Mouse (Mus musculus) CH12F3 (cell line): Measurements from ENCODE around the gene Pbx4.

Experiments used
- in situ Hi-C: fragments of 300-500 bp; cut with MboI; formaldehyde crosslinking; loops from 2 replicates; pipeline ENCODE4 v1.14.3; 2020; ENCODE audit warnings: low sequenced_read_pairs

Gene Pbx4

DNA sequence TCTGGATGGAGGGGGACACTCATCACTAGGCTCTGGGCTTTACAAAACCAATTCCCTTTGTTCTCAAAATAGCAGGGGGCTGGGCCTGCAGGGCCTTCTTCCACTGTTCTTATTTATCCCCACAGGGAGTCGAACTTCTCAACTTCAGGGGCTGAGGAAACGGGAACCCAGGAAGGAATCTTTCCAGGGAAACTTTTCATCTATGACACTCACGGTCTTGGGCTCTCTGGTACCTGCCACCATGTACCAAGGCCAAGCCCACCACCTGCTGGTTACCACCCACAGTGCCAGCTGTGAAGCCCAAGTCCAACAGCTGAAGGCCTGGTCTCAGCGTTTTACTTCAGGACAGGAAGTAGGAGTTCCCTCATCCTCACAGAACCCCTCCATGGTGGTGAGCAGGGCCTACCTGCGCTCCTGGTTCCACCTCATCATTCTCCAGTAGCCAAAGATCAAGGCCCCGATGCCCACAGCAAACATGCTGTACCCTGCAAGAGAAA, 62.6 kb downstream of the Pbx4 start:
- in situ Hi-C loops: no loop called here

DNA sequence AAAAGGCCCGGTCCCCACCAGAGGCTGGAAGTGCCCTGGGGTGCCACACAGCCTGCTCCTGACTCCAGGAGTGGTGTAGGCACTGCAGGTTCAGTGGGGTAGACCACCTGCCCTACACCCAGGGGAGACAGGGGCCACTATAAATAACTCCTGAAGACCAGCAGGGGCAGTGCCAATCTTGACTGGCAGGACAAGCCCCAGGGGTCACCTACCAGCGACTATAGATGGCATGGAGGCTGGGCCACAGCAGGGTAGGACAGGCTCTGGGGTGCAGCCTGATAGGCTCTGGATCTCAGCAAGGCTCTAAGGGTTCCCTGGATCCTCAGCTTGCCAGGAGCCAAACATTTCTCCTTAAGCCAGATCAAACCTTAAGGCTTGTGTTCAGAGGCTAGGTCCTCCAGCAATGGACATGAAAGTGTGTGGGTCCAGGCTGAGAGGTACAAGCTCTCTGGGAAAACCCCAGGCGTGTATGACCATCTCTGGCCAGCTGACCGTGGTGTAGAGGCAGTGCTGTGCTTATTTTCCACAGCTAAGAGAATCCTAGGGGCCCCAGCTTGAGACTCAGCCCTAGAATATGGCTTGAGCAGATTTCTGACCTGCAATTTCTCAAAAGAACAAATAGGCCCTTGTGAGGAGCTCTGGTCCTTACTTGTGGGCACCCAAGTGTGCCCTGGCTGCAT, 63.6 kb downstream of the Pbx4 start:
- in situ Hi-C loops: no loop called here

DNA sequence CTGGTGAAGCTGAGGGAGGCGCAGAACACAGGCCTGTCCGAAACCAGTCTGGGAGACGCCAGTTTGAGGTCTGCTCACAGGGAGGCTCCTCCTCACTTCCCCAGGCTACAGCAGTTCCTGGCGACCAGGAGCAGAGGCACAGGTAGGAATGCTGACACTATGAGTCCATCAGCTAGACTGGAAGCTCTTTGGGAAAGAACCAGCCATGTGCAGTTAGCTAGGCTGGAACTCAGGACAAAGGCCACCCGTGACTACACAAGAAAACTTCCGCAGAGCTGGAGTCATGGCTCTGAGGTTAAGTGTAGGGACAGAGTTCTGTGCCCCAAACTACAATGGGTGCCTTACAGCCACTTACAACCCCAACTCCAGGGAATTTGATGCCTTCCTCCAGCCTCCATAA, 65.6 kb downstream of the Pbx4 start:
- in situ Hi-C loops: no loop called here

DNA sequence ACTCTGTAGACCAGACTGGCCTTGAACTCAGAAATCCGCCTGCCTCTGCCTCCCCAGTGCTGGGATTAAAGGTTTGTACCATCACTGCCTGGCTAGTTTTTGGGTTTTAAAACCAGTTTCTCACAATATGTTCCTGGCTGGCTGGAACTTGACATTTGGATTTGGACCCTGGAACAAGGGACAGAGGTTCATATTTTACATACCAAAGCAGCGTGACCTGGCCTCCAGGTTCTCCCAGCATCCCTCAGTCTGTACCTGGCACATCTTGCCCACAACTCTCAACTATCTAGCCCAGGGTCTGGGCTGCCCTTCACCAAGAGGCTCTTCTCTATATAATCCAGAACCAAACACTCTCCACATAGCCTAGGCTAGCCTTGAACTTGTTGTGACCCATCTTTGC, 67.6 kb downstream of the Pbx4 start:
- in situ Hi-C loops: no loop called here

DNA sequence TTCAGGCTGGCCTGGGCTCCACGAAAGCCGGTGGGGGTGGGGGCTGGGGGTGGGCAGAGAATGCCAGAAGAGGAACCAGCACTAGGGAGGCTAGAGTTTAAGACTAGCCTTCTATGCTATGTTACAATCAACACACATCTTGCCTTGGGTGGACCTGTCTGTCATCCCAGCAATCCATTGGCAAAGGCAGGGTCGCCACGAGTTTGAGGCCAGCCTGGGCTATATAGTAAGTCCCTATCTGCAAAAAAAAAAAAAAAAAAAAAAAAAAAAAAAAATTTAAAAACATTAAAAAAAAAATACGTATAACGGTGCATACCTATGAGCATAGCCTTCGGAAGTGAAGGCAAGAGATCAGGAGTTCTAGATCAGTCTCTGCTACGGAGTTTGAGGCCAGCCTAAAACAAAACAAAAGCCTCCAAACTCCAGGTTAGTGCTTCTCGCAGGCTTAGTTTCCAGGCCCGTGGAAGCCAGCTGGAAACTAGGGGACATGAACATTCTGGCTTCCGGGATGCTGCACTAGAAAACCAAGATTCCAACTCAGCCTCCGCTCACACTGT, 68.7 kb downstream of the Pbx4 start:
- in situ Hi-C loops: no loop called here

DNA sequence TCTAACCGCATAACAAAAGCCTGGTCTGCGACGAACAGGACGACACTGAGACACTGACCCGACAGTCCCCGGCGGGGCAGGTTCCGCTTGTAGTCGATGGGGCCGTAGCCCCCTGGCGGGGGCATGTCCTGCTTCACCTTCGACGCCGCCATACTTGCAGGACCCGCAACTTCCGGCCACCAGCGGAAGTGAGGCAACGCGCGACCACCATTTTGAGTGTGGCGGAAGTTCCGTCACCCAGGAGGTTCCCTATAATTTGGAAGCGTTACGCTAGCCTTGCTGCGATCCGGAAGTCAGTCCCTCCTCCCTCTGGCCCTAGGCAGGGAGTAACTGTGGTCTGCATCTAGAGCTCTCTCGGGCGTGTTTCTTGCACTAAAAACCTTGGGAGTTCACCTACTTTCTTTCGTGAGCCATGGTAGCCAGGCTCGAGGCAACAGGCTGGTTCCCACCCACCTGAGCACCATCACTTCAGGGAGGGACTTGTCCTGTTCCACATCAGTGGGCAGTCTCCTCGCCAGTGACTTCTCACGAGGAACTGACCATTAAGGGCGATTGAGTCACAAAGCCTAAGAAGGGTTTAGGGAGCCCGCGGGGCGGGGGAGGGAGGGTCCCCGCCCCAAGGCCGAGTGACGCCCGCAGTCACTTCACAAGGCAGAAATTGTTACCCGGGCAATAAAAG, 69.3 kb downstream of the Pbx4 start:
- in situ Hi-C loops: no loop called here

DNA sequence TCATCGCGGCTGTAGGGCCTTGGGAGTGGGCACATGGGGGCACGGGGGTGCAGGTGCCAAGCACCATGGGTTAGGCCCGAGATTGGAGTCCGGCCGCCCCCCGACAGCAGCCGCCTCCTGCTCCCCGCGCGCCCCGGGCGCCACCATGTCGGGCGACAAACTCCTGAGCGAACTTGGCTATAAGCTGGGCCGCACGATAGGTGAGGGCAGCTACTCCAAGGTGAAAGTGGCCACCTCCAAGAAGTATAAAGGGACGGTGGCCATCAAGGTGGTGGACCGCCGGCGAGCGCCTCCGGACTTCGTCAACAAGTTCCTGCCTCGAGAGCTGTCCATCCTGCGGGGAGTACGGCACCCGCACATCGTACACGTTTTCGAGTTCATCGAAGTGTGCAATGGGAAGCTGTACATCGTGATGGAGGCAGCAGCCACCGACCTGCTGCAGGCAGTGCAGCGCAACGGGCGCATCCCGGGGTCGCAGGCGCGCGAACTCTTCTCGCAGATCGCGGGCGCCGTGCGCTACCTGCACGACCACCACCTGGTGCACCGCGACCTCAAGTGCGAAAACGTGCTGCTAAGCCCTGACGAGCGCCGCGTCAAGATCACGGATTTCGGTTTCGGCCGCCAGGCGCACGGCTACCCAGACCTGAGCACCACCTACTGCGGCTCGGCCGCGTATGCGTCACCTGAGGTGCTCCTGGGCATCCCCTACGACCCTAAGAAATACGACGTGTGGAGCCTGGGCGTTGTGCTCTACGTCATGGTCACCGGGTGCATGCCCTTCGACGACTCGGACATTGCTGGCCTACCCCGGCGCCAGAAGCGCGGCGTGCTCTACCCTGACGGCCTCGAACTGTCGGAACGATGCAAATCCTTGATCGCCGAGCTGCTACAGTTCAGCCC, 70.1 kb downstream of the Pbx4 start, which contains the start of the genes Tssk6, Ndufa13 and Yjefn3:
Gene Tssk6 (plus strand): TSS at position 22 of the 900 bp plus-strand sequence.
Gene Ndufa13 (minus strand): TSS at position 396 of the 900 bp plus-strand sequence.
Gene Yjefn3 (minus strand): TSS at position 550 of the 900 bp plus-strand sequence.
- in situ Hi-C loops: no loop called here

DNA sequence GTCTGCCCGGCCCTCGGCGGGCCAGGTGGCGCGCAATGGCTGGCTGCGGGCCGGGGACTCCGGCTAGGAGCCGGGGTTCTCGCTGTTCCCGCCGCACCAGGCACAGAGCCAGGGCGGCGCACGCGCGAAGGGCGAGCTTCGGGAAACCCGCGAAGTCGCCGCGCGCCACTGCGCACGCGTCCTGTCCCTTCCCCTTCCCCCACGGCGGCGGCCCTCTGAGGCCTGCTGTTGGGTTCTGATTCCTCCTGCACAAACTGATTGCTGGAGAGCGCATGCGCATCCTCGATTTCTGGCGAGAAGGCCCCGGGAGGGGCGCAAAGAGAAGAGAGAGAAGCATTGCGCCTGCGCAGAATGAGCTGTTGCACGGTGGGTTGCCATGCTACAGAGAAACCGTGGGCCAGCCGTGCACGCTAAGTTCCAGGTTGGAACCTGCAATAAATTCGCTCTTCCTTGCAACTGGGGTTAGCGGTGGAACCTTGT, 70.8 kb downstream of the Pbx4 start:
- in situ Hi-C loops: no loop called here

DNA sequence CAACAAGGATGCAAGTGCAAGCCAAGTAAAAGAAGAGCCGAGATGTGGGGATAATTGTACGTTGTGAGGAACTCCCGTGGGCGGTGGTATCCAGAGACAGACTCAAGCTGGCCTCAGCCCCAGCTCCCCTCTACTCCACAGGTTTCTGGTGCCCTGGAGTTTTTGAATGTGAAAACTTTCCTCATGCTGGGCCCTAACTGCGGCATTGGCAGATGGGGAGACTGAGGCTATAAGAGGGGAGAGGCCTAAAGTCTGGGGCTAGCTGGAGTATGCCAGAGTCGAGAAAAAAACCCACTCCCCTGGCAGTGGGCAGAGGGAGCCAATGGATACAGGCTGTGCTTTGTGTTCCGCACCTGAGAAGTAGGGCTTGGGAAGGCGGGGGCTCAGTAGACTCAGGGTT, 71.8 kb downstream of the Pbx4 start:
- in situ Hi-C loops: no loop called here

DNA sequence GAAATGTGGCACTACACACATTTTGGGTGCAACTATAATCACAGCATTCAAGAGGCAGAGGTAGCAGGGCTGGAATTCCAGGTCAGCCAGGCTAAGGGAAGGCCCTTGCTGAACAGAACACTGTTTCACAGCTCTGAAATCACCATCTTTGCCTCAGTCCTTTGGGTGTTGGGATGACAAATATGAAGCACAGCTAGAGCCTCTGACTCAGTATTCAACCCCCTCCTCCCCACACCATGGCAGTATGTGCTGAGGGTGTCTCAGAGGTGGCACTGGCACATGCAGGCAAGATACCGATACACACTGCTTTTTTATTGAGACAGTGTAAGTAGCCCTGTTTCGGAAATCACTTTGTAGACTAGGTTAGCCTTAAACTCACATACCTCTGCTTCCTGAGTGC, 74.0 kb downstream of the Pbx4 start:
- in situ Hi-C loops: no loop called here

DNA sequence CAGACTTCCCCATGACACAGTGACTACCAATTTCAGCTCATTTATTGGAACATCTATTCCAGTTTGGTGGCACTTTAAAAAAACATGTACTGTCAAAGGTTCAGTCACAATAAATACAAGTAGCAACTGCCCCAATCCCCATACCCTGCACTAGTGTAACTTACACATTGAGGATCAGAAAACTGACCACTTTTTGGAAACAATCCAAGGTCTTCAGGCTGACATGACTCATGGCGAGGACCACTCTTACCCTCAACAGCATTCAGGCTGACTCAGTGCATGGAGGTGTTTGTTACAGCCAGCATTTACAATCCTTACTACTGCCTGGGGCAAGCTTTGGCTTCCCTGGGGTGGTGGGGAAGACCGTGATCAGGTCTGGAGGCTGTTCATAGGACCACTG, 74.8 kb downstream of the Pbx4 start:
- in situ Hi-C loops: no loop called here

DNA sequence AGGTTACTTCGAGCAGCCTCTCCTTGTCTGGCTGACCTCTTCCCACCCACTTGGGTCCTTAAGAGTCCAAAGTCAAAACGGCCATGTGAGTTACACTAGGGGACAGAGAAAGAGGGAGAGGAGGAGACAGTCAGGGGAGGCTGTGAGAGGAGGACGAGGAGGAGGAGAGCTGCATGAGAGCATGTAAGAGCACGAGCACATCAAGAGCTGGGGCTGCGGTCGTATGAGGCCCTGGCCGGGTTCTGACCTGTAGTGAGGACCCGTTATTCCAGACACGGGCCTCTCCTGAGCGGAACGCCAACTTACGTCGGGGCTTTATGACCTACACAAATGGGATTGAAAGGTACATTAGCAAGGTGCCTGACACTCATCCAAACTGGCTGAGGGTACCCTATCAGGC, 79.6 kb downstream of the Pbx4 start:
- in situ Hi-C loops: no loop called here

DNA sequence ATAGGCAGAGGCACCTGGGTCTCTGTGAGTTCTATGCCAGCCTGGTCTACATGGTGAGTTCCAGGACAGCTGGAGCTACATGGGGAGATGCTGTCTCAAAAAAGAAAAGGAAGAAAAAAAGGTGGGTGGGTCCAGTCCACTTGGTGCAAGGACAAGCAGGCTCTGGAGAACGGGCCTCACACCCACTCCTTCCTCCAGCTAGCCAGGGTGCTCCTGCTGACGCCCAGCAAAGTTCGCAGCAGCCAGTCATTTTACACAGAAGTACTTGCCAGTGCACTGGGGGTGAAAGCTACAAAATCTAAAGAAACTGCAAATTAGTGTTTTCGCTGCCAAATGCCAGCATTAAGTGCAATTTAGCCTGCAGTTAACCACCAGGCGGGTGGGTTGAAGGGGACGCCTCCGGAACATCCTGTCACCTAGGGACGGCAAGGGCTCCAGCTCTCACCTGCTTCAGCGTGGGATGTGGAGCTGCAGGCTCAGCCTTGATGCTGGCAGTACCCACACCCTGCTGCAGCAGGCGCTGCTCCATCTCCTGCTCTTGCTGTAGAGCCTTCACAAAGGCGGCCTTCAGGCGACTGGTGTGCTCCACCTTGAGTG, 80.3 kb downstream of the Pbx4 start:
- in situ Hi-C loops: no loop called here

DNA sequence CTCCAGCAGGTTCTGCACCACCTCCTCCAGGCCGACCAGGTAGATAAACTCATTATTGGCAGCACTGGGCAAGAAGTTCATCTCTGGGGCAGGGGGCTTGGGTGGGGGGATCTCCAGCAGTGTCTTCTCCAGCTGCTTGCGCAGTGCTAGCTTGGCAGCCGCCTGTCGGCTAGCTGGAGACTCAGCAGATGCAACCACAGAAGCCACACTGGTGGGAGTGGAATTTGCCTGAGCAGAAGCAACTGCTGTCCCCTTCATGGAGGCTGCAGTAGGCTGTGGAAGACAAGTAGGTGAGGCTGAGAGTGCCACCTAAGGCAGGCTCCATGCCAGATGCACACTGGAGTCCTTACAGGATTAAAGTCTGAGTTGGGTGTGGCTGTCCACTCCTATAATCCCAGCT, 82.2 kb downstream of the Pbx4 start:
- in situ Hi-C loops: no loop called here

DNA sequence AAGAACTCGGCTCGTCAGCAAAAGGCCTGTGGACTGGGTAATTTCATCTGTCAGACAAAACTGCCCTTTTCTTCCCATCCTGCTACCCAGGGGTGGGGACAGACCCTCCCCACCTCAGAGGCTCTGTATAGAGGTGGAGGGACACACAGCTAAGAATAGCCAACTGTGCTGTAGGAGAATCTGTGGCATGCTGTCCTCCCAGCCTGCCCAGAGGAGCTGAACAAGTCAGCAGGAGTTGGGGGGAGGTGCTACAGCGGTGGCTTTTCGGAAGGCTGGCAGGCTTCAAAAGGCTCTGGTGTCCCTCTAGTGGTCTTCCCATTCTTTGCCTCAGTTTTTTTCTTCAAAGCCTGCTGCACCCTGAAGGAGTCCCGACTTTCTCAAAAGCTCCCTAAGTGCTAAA, 83.5 kb downstream of the Pbx4 start:
- in situ Hi-C loops: loop anchor here (5.0 kb wide), 1 partner anchor 87 kb away; no protein-coding TSS in a partner anchor

DNA sequence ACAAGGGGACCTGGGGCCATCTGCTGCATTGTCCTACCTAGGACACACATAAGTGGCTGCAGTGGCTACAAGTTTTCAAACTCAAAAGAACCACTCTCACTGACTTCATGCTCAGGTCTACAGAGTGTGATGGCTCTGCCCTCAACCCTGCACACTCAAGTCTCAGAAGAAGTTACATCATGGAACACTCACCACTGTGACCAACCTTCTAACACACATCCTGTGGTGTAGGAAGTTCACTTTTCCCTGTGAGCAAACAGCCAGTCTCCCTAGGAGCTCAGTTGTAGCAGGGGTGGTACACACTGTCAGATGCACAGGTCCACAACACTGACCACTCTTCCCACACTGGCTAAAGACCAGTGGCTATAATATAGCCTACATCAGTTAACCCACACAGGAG, 86.2 kb downstream of the Pbx4 start:
- in situ Hi-C loops: loop anchor here (5.0 kb wide), 1 partner anchor 84 kb away; no protein-coding TSS in a partner anchor

DNA sequence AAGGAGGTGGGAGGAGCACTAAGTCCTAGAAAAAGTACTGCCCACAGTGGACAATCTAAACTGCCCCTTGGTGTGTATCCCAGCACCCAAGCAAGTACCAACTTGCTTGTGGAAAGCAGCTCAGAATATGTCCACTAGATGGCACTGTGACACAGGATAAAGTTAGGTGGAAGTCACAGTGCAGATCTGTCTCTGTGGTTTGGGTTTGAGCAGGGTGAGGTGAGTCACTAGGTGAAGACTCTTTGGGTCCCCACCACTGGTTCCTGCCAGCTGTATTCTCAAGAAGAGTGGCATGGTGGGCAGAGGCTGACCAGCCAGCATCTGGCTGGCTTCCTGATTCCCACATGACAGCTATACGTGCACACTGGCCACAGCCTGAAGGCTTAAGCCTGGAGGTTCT, 86.7 kb downstream of the Pbx4 start:
- in situ Hi-C loops: loop anchor here (5.0 kb wide), 1 partner anchor 83 kb away; no protein-coding TSS in a partner anchor

DNA sequence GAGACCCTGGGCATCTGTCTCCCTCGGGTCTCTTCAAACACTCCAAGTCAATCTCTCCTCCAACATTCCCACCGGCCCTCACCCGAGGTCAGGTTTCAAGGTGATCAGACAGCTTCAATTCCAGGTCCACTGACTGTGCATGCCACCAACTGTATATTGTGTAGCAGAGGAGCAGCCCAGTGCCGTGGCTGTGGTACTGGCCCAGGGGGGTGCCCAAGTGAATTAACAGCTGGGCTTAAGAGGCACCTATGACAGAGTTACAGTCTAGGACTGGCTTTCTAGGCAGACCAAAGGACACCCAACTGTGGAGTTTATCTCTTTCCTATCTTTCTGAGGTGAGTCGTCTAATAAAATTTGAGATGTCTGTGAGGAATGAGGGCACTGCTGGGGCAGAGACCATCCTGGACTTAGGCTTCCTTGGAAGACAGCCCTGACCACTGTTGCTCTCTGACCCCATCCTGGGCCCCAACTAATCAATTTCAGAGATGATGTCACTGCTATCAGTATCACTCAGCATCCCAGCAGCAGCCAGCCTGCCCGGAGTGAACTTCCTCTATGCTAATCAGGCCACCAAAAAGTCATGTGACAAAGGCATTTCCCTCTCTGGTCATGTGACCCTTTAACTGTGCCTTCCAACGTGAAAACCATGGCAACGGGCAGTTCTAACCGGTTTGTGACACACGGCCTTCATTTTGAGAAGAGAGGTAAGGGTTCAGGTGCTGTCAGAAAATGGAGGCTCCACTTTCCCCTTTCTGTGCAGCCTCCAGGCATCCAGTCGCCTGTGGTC, 87.8 kb downstream of the Pbx4 start:
- in situ Hi-C loops: loop anchor here (5.0 kb wide), 1 partner anchor 82 kb away; no protein-coding TSS in a partner anchor

DNA sequence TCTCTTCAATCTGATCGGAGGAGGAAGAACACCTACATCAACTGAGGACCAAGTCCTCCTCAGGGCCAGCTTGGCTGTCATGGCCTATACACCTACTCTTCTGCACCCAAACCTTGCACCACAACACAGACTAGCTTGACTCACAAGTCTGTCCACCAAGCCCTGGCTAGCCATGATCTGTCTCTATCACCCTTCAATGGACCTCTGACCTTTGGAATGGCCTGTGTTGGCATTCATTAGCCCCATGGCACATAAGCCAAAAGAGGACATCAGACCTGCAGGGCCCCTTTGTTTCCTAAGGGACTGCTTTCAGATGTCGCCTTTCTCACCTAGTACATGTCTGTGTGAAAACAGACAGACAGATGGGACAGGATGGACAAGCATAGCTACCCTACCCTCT, 88.8 kb downstream of the Pbx4 start:
- in situ Hi-C loops: no loop called here
